Mouse (Mus musculus): Measurements from ENCODE around the gene Gak.

- TF ChIP-seq CTCF (IDR thresholded peaks at IDR 0.05; ENCODE audit: insufficient read depth, low read depth, low read length) (no peak), POLR2A (IDR thresholded peaks at IDR 0.05; ENCODE audit: insufficient read depth, low read depth, low read length) (no peak)
Observed at GRCm38 (mm10) chr5:108610426-108610825, 19.1 kb downstream of the Gak start.
